Mouse (Mus musculus) frontal cortex, adult 2 months (tissue): ENCODE data around the gene Hspa5. TPM values are rescaled to one million over a fixed set of nuclear protein-coding genes. Genes with fewer than 3 reads are reported as not detected.
"Not testable (repeated sequence)": the region's sequence is repeated elsewhere in the genome, so short reads cannot be mapped to it uniquely, and the experiment has no call there.

Source experiments
- DNase-seq, 2 experiments: peaks; one replicate each; pipeline ENCODE4 v3.0.0; 2022; ENCODE audit warnings: low spot score in 1 of 2; ENCODE audit errors: extremely low spot score in 1 of 2
- polyA plus RNA-seq: library from polyadenylated mRNA; depleted of rRNA; stranded (reverse); fragments of >200 nt; gene quantifications from 2 replicates; pipeline ENCODE4 v1.2.3, GENCODE M21; 2012

The Hspa5 gene
- polyA plus RNA-seq, 1 experiment, result 209 TPM

DNA sequence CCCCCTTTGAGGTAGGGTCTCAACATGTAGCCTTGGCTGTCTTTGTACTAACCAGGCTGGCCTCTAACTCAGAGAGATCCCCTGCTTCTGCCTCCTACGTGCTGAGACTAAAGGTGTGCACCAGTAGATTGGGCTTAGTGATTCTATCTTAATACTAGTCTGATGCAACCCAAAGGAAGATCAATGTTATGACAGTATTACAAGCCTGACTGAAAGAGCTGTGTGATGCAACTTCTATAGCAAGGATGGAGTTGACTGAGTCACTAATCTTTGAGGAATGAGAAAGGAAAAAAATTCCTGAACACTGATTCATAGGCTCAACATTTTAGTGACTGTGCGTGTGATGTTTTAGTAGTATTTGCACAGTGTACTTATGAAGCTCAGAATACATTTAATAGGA, 1.7 kb upstream of the Hspa5 start:
- DNase-seq, result no peak

DNA sequence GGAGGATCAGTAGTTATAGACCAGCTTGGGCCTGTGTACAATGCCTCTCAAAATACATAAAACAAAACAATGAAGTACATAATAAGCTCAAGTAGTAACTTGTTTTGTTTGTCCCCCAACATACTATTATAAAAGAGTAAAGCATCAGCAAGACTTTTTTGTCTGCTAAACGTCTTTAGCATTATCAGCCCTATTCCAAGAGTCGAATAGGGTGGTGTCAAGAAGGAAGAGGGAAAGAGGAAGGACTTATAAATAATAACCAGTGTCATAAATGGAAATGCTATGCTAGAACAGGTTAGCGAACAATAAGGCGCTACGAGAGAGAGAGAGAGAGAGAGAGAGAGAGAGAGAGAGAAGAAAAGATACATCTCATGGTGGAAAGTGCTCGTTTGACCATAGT, 819 bp upstream of the Hspa5 start:
- no peak for DNase-seq

DNA sequence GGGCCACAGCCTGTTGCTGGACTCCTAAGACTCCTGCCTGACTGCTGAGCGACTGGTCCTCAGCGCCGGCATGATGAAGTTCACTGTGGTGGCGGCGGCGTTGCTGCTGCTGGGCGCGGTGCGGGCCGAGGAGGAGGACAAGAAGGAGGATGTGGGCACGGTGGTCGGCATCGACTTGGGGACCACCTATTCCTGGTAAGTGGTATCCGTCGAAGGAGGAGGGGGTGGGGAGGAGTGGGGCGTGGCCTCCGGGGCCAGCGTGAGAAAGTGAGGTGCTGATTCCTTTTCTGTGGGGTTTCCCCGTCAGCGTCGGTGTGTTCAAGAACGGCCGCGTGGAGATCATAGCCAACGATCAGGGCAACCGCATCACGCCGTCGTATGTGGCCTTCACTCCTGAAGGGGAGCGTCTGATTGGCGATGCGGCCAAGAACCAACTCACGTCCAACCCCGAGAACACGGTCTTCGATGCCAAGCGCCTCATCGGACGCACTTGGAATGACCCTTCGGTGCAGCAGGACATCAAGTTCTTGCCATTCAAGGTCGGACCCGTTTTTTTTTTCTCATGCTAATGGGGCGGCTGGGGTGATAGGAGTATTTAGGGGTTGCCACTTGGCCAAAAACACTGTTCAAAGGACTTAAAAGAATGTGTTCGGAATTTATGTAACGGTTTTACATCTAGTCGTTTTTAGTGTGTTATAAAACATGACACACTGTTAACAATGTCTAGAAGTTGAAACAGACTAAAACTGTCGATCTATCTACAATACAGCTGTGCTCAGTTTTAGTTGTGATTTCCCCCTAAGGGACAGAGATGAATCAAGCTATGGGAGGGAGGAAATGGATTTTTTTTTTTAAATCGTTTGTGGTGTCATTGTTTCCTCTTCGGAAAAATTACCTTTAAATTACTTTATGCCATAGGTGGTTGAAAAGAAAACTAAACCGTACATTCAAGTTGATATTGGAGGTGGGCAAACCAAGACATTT, 774 bp downstream of the Hspa5 start:
- peak in 1 of 2 experiments; percentile 25 for DNase-seq

DNA sequence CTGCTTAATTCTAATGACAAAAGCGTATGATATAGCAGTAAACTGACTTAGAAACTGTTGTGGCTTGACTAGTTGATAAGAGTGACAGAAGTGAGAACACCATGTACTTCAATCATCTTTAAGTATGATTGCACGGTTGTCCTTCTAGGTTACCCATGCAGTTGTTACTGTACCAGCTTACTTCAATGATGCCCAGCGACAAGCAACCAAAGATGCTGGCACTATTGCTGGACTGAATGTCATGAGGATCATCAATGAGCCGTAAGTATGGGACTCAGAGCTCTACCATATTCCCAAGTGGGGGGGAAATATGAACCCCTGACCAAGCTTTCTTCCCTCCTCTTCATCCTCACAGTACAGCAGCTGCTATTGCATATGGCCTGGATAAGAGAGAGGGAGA, 1.9 kb downstream of the Hspa5 start:
- no peak for DNase-seq

DNA sequence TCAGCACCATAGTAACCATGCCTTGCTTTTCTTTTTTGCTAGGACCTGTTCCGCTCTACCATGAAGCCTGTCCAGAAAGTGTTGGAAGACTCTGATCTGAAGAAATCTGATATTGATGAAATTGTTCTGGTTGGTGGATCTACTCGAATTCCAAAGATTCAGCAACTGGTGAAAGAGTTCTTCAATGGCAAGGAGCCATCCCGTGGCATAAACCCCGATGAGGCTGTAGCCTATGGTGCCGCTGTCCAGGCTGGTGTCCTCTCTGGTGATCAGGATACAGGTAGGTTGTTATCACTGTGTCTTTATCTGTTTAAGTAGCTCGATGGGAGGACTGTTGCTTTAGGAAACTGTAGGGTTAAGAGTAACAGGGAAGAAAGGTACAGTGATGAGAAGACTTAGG, 2.7 kb downstream of the Hspa5 start:
- DNase-seq, result no peak

DNA sequence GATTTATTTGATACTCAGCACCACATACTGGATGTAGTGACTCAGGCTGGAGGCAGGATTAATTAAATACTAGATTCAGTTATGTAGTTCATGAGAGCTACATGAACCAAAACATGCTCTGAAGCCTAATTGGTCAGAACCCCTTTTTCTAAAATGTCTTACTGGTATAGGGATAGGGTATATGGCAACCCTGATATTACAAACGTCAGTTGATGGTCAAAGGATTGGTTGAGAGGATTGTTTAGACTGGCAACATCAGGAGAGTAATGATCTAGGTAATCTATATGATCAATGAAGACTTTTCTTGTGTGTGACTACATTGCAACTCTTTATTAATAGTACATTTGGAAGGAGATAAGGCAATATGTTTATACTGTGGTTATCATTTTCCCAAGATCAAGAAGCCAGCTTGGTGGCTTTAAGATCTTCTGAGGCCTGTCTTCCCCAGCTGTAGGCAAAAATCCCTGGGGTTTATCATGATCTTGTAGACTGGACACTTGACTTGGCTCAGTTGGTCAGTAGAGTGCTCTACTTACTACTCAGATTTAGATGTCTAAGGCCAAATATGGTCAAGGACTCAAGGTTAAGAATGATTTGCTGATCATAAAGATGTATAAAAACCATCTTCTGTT, 5.6 kb downstream of the Hspa5 start:
- no peak for DNase-seq

DNA sequence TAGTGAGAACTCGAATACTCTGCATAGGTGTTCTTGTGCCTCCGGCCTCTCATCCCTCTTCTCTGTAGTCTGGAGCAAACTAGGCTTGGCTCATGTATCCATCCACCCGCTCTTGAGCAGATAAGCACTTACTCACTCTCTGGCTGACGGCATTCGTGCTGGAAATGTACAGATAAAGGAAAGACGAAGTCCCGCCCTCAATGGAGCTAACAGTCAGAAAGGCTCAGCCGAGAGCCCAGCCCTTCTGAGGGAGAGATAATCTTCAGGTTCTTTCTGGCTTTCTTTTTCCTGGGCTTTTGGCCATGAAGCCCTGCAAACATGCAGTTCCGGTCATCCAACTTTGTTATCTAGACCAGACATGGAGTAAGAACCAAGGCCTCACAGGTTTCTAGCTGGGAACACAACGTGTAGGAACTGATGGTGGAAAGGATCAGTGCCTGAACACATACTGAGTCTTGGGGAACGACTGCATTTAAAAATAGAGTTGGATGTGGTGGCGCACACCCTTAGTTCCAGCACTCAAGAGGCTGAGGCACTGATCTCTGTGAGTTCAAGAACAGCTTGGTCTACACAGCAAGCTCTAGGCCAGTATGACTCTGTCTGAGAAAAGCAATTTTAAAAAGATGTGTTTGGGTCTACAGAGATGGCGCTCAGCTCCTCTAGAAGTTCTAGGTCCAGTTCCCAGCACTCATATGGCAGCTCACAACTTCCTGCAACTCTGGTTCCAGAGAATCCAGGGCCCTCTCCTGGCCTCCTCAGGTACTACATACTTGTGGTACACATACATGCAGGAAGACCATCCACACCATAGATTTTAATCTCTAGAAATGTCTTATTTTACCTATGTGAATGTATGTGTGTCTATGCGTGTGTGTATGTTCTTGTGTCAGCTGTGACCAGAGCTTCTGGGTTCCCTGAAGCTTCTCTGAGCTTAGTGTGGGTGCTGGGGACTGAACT, 11.6 kb downstream of the Hspa5 start:
- DNase-seq, result no peak

DNA sequence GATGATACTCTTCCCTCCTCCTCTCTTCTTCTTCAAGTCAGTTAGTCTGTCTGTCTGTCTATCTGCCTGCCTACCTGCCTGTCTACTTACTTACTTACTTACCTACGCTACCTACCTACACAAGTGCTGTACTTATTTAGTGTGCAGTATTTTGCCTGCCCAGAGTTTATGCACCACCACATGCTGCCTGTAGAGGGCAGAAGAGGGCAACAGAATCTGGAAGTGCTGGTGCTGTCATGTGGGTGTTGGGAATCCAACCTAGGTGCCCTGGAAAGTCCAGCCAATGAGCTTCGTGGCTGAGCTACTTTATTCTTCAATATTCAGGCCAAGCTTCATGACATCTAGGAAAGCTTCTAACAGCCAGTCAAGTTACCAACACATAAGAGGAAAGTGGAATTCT, 12.3 kb downstream of the Hspa5 start:
- DNase-seq, result peak in 1 of 2 experiments; percentile 51

DNA sequence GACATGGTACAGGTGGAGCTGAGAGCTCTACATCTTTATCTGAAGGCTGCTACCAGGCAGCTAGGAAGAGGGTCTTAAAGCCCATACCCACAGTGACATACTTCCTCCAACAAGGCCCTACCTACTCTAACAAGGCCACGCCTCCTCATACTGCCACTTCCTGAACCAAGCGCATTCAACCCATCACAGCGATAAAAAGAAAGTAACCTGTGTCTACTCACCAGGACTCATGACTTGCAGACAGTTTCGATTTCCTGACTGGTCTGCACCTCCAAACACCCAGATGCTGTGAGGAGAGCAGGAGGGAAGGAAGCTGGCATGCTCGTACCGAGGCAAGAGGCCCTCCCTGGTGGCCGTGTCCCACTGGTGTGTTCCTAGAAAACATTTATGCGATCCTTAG, 18.5 kb downstream of the Hspa5 start:
- DNase-seq, result no peak

DNA sequence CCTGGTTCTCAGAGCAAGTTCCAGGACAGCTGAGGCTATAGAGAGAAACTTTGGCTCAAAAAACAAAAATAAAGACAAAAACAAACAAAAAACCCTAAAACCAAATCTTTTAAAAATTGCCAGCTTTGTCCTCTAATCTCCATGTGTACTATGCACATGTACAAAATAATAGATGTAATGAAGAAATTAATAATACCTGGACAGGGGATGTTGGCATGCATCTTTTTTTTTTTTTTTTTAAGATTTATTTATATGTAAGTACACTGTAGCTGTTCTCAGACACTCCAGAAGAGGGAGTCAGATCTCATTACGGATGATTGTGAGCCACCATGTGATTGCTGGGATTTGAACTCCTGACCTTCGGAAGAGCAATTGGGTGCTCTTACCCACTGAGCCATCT, 20.8 kb downstream of the Hspa5 start:
- DNase-seq, result not testable (repeated sequence)

DNA sequence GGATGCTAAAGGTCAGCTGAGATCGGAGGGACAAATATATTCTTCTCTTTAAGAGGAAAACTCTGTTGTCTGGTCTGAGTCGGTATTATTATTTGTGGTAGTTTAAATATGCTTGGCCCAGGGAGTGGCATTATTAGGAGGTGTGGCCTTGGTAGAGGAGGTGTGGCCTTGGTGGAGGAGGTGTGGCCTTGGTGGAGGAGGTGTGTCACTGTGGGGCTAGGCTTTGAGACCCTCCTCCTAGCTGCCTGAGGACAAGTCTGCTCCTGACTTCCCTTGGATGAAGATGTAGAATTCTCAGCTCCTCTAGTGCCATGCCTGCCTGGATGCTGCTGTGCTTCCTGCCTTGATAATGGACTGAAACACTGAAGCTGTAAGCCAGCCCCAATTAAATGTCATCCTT, 22.7 kb downstream of the Hspa5 start:
- no peak for DNase-seq

DNA sequence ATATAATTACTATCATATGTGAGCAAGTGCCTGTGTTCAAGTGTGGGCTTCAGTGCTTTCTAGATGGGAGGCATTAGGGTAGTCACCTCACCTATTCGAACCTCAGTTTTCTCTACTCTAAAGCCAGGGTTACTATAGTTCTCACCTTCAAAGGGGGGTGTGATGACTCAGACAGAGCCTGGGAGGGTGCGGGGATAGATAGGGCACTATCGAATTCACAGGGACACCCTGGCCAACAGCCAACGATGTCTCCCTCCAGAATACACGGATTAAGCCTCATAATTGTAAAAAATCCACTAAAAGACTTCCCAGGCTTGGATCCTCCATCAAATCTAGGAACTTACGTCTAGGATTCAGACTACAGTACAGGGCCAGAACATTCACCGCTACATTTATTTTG, 23.7 kb downstream of the Hspa5 start:
- DNase-seq, result no peak

DNA sequence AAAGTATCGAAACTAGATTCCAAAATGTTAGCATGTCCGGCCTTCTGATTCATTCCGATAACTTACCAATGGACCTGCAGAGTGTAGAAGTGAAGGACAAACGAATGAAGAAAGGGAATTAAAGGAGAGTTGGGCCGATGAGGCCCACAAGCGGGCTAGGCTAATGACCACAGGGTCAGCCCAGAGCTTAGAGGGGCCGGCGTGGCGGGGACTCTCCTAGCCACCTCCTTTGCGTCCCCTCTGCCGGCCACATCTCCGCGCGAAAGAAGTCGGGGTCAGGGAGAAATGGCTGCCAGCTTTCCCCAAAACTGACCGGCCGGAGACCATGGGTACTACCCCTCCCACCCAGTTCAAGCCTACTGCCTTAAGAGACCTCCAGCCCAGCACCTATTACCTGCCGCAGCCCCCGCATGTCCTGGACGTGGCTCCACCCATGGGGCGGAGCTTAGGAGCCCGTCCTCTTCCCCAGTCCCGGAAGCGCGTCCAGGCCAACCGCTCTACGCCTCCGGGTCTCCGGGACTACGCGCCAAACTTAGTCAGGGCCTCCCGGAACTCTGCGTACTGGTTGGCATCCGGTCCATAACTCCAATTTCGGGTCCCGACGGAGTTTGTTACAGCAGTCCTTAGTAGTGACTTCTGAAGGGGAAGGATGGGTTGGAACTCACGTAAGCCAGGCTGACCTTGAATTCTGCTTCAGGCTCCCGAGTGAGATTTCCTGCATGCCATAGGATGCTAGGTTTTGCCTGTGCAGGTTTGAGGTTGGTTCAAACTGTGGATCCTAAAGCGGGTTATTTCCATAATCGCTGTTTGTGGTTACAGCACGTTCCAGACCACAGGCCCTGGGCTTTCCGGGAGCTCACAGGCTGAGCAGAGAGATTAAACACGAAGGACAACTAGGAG, 27.8 kb downstream of the Hspa5 start, which contains the start of gene Rabepk:
TSS of gene Rabepk (minus strand) at position 556 of the 900 bp plus-strand sequence.
- DNase-seq, result peak; percentile 60 to 77

DNA sequence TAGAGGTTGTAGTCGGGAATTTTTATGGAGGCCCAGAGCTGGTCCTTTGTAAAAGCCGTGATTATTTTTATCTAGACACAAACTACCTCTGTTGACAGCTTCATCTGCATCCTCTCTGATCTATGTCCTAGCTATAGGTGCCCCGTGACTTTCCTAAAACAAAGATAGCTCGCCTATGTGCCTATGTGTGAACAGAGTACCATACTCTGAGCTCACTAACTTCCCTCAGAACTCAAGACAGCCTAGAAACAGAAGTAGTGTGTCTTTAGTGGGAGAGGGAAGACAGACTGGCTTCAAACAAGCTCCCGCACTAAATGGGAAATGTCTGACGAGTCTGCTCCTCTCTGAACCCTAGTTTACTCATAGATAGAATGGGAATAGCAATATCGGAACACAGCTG, 28.6 kb downstream of the Hspa5 start:
- DNase-seq, result no peak

DNA sequence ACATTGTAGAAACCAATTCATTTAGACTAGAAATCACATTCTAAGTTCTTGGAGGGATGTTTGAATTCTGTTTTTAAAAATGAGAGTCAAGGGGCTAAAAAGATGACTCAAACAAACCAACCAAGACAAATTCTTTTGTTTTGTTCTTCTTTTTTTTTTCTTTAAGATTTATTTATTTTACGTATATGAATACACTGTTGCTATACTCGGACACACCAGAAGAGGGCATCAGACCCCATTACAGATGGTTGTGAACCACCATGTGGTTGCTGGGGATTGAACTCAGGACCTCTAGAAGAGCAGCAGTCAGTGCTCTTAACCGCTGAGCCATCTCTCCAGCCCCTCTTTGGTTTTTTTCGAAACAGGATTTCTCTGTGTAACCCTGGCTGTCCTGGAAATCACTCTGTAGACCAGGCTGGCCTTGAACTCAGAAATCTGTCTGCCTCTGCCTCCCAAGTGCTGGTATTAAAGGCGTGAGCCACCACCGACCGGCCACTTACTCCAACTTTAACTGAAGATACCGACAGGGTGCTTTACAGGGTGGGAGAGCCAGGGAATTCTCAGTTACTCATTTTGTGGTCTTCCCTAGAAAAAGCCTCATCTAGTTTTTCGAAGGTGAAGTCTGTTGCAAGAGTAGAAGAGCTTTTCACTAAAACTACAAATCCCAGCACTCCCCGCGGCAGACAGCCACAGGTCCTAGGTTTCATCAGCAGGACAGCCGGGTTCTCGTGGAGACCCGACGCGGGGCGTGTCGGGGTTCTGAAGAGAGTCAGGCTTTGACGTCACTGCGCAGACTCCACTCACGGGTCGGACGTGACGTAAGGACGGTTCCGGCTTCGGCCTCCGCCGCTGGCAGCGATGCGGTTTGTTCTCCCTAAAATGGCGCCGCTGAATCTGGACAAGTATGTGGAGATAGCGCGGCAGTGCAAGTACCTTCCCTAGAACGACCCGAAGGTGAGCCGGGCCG, 30.0 kb downstream of the Hspa5 start:
- DNase-seq, result peak; percentile 98

DNA sequence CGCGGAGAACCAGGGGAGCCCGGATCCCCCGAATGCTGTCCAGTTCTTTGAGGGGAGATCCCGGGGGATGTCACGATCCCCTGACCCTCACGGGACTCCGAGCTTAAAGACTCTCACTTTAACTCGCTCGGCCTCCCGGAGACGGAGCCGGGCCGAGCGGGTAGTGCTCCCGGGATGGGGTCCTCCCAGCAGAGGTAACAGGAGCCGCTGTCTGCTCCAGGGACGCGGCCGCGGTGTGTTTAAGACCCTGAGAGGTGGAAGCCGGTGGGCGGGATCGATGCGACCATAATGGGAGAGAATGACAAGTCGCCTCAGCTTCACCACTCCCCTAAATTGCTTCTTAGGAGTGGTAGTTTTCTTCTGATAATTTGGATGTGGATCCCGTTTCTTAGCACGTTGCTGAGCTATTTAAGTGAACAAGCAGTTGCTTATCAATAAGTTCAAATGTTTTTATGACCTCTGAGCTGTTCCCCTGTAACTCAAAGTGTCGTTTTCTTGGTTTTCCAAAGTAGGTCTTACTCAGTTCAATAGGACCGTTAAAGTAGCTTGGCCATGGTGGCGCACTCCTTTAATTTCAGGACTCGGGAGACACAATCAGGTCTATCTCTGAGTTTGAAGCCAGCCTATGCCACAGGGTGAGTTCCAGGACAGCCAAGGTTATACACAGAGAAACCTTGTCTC, 30.9 kb downstream of the Hspa5 start:
- peak in 1 of 2 experiments; percentile 28 for DNase-seq

DNA sequence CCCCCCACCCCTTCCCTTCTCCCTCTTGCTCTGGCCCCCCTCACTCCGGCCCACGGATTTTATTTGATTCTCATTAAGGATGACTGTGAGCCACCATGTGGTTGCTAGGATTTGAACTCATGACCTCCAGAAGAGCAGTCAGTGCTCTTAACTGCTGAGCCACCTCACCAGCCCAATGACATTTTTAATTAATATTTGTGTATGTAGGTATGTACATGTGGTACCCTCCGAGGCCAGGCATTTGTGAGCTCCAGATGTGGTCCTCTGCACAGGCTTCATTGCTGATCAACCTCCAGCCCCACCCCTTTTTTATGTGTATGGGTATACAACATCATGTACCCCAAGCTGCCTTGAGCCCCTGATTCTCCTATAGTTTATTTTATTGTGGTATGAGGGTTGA, 32.0 kb downstream of the Hspa5 start:
- no peak for DNase-seq

DNA sequence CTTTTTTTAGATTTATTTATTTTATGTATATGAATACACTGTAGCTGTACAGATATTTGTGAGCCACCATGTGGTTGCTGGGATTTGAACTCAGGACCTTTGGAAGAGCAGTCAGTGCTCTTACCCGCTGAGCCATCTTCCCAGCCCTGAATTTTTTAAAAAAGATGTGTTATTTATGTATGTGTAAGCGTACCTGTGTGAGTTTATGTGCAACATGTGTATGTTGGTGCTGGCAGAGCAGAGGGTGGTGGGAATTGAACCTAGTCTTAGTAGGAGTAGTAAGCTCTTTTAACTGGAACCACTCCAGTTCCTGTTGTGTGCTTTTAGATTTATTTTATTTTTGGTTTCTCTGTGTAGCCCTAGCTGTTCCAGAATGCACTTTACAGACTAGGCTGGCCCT, 32.4 kb downstream of the Hspa5 start:
- DNase-seq, result no peak
